Mouse (Mus musculus): ENCODE data around the gene Tmem109. TPM values are rescaled to one million over a fixed set of nuclear protein-coding genes. Genes with fewer than 3 reads are reported as not detected.
A peak's percentile ranks its signal among the peaks of the same experiment; 100 is the strongest.

Tmem109 gene
- polyA plus RNA-seq, 1 experiment = 16.3 TPM

DNA sequence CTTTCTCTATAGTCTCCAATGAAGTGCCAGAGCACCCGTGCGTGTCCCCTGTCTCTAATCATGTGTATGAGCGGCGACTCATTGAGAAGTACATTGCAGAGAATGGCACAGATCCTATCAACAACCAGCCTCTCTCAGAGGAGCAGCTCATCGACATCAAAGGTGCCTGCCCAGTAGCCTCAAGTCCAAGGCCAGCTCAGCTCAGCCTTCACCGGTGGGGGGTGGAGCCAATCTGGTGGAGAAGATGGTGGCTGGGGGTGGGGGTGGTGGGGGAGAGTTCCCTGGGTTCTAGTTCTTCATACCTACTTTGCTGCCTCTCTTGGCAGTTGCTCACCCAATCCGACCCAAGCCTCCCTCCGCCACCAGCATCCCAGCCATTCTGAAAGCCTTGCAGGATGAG lies 15.7 kb upstream of the Tmem109 start:
- Histone ChIP-seq H3K4me3 (ENCODE audit: low read depth, low read length) (no peak overlapping the region), H3K4me1 (ENCODE audit: control insufficient read depth, insufficient read depth, low read length) (no peaks in the 10 kb centered on the region), H3K27me3 (ENCODE audit: control insufficient read depth, insufficient read depth, low read length, poor library complexity, severe bottlenecking) (no peaks in the 10 kb centered on the region), H3K27ac (ENCODE audit: insufficient read depth, low read length) (no peak overlapping the region), H3K36me3 (ENCODE audit: control insufficient read depth, insufficient read depth, low read length, poor library complexity, severe bottlenecking) (peaks cover 49% of the 10 kb centered on the region), H3K9ac (ENCODE audit: low read depth, poor library complexity, severe bottlenecking) (no peak overlapping the region), H3K9me3 (replicated peaks; ENCODE audit: control insufficient read depth, insufficient read depth, low read length, poor library complexity, severe bottlenecking) (no peaks in the 10 kb centered on the region)
- no peak for TF ChIP-seq CTCF (IDR thresholded peaks at IDR 0.05; ENCODE audit: low read depth, low read length)
- TF ChIP-seq EP300 (IDR thresholded peaks at IDR 0.05; ENCODE audit: insufficient read depth, low read depth, low read length) = no peak
- TF ChIP-seq POLR2A (IDR thresholded peaks at IDR 0.05; ENCODE audit: insufficient read depth, low read length) = no peak

DNA sequence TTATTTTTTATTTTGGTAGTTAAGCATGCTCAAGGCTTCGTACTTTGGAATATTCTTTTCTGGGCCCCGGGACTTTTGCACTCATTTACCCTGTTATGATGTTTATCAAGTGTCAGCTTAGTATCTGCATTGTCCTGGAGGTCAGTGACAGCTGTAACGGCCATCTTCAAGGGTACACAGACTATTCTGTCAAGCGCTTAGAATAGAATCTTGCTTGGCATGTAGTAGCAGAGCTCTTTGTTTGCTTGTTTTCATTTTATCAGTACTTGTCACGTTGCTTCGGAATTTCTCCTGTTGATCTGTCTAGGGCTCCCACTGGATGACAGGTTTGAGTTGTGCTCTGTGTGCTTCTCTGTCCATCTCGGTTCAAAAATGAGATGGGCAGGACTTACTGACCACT lies 15.0 kb upstream of the Tmem109 start:
- peak overlapping the region; percentile 78; the same call in 1 of the 2 replicates for H3K9ac ChIP-seq (ENCODE audit: low read depth, poor library complexity, severe bottlenecking)
- H3K36me3 ChIP-seq (ENCODE audit: control insufficient read depth, insufficient read depth, low read length, poor library complexity, severe bottlenecking) = peaks cover 42% of the 10 kb centered on the region
- H3K4me3 ChIP-seq (ENCODE audit: low read depth, low read length) = no peak overlapping the region
- H3K4me1 ChIP-seq (ENCODE audit: control insufficient read depth, insufficient read depth, low read length) = no peaks in the 10 kb centered on the region
- TF ChIP-seq EP300 (IDR thresholded peaks at IDR 0.05; ENCODE audit: insufficient read depth, low read depth, low read length) (no peak), CTCF (IDR thresholded peaks at IDR 0.05; ENCODE audit: low read depth, low read length) (no peak), POLR2A (IDR thresholded peaks at IDR 0.05; ENCODE audit: insufficient read depth, low read length) (no peak)
- H3K27ac ChIP-seq (ENCODE audit: insufficient read depth, low read length) = no peak overlapping the region
- no peaks in the 10 kb centered on the region for H3K9me3 ChIP-seq (replicated peaks; ENCODE audit: control insufficient read depth, insufficient read depth, low read length, poor library complexity, severe bottlenecking)
- no peaks in the 10 kb centered on the region for H3K27me3 ChIP-seq (ENCODE audit: control insufficient read depth, insufficient read depth, low read length, poor library complexity, severe bottlenecking)

DNA sequence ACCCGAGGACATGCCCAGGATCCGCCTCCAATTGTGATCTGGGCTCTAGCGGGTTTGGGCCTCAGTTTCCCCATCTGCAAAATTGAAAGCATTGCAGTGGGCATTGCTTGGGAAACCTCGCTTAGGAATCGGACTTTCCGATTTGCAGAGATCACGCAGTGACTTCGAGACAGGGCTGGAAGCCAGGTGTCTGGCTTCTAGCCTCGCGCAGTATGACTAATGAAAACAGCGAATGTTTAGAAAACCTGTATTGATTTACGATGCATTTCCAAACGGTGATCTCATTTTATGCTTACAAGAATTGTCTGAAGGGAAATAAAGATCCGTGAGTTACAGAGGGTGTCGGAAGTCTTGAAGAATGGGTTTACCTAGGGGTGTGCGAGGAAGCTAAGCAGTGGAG lies 13.9 kb upstream of the Tmem109 start:
- H3K36me3 ChIP-seq (ENCODE audit: control insufficient read depth, insufficient read depth, low read length, poor library complexity, severe bottlenecking) = peaks cover 32% of the 10 kb centered on the region
- H3K27me3 ChIP-seq (ENCODE audit: control insufficient read depth, insufficient read depth, low read length, poor library complexity, severe bottlenecking) = no peaks in the 10 kb centered on the region
- no peak overlapping the region for H3K27ac ChIP-seq (ENCODE audit: insufficient read depth, low read length)
- no peaks in the 10 kb centered on the region for H3K4me1 ChIP-seq (ENCODE audit: control insufficient read depth, insufficient read depth, low read length)
- H3K4me3 ChIP-seq (ENCODE audit: low read depth, low read length) = peak overlapping the region; percentile 96
- no peak for TF ChIP-seq POLR2A (IDR thresholded peaks at IDR 0.05; ENCODE audit: insufficient read depth, low read length)
- TF ChIP-seq CTCF (IDR thresholded peaks at IDR 0.05; ENCODE audit: low read depth, low read length) = no peak
- TF ChIP-seq EP300 (IDR thresholded peaks at IDR 0.05; ENCODE audit: insufficient read depth, low read depth, low read length) = no peak
- peak overlapping the region; percentile 78 for H3K9ac ChIP-seq (ENCODE audit: low read depth, poor library complexity, severe bottlenecking)
- no peaks in the 10 kb centered on the region for H3K9me3 ChIP-seq (replicated peaks; ENCODE audit: control insufficient read depth, insufficient read depth, low read length, poor library complexity, severe bottlenecking)

DNA sequence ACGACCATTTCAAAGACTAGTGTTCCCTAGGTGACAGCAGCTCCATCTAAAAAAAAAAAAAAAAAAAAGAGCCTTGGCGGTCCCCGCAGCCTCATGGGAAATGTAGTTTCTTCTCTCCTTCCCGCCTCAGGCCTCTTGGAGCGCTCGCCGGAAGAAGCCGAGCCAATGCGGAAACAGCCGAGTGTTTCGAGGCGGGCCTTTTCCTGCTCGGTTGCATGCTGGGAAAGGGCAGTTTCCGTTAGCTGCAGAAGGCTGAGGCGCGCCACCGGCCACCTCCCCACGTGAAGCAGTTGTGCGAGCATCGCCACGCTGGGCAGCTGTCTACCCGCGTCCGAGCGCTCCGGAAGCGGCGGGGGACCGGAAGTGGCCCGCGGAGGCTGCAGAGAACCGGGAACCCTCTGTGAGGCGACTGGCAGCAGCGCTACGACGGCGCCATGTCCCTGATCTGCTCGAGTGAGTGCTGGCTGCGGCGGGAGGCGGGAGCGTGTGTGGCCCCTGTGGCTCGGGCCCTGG lies 13.3 kb upstream of the Tmem109 start, which contains the start of gene Prpf19:
Prpf19 (plus strand) TSS at position 216 of the 513 bp plus-strand sequence.
- peak; percentile 41 for TF ChIP-seq POLR2A (IDR thresholded peaks at IDR 0.05; ENCODE audit: insufficient read depth, low read length)
- no peak for TF ChIP-seq EP300 (IDR thresholded peaks at IDR 0.05; ENCODE audit: insufficient read depth, low read depth, low read length)
- H3K9me3 ChIP-seq (replicated peaks; ENCODE audit: control insufficient read depth, insufficient read depth, low read length, poor library complexity, severe bottlenecking) = no peaks in the 10 kb centered on the region

DNA sequence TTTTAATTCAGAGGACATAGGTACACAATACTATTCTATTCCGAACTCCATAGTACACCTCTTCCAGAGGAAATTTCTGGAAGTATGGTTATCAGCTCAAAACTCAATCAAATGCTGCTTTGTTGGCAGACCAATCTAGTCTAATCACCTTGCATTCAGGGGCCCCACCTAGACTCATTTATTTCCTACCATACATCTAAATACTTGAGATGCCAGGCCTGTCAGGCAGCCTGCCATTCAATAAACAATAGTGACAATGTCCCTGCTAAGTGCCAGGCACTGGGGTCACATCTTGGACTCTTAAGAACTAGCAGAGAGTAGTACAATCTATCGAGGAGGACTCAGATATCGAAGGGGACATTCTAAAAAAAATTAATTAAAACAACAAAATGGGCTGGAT lies 10.4 kb upstream of the Tmem109 start:
- Histone ChIP-seq H3K27ac (ENCODE audit: insufficient read depth, low read length) (no peak overlapping the region), H3K36me3 (ENCODE audit: control insufficient read depth, insufficient read depth, low read length, poor library complexity, severe bottlenecking) (no peaks in the 10 kb centered on the region), H3K9me3 (replicated peaks; ENCODE audit: control insufficient read depth, insufficient read depth, low read length, poor library complexity, severe bottlenecking) (no peaks in the 10 kb centered on the region), H3K4me1 (ENCODE audit: control insufficient read depth, insufficient read depth, low read length) (no peaks in the 10 kb centered on the region), H3K9ac (ENCODE audit: low read depth, poor library complexity, severe bottlenecking) (no peak overlapping the region), H3K27me3 (ENCODE audit: control insufficient read depth, insufficient read depth, low read length, poor library complexity, severe bottlenecking) (no peaks in the 10 kb centered on the region), H3K4me3 (ENCODE audit: low read depth, low read length) (no peak overlapping the region)
- TF ChIP-seq EP300 (IDR thresholded peaks at IDR 0.05; ENCODE audit: insufficient read depth, low read depth, low read length) (no peak), CTCF (IDR thresholded peaks at IDR 0.05; ENCODE audit: low read depth, low read length) (no peak), POLR2A (IDR thresholded peaks at IDR 0.05; ENCODE audit: insufficient read depth, low read length) (no peak)

More for the DNA sequence above, 13.3 kb upstream of the Tmem109 start, which contains the start of gene Prpf19:
- Histone ChIP-seq H3K4me3 (ENCODE audit: low read depth, low read length) (peak within 1 kb of the TSS; percentile 96), H3K27me3 (ENCODE audit: control insufficient read depth, insufficient read depth, low read length, poor library complexity, severe bottlenecking) (no peaks in the 10 kb centered on the region), H3K27ac (ENCODE audit: insufficient read depth, low read length) (no peak within 1 kb of the TSS), H3K9ac (ENCODE audit: low read depth, poor library complexity, severe bottlenecking) (peak within 1 kb of the TSS; percentile 78), H3K36me3 (ENCODE audit: control insufficient read depth, insufficient read depth, low read length, poor library complexity, severe bottlenecking) (peaks cover 27% of the 10 kb centered on the region), H3K4me1 (ENCODE audit: control insufficient read depth, insufficient read depth, low read length) (no peaks in the 10 kb centered on the region)

DNA sequence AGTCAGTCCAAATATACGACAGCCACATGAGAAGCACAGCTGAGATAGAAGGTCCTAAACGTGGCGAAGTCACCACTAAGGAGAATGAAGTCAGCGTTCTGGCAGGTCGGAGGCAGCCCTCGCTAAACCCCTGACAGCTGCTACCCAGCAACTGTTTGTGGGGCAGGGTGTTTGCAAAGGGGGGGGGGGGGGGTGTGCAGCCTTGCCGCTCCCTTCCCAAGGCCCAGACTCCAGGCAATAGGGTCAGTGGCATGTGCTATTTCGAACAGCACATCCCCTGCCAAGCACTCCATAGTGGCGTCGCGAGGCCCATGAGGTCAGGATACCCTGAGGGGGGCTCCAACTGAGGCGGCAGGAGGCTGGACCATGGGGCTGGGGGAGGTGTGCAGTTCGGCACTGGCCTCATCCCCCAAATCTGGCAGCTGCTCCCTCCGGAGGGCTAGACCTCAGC lies 801 bp downstream of the Tmem109 start:
- Histone ChIP-seq H3K9me3 (replicated peaks; ENCODE audit: control insufficient read depth, insufficient read depth, low read length, poor library complexity, severe bottlenecking) (no peaks in the 10 kb centered on the region), H3K4me1 (ENCODE audit: control insufficient read depth, insufficient read depth, low read length) (peaks cover 3% of the 10 kb centered on the region), H3K36me3 (ENCODE audit: control insufficient read depth, insufficient read depth, low read length, poor library complexity, severe bottlenecking) (no peaks in the 10 kb centered on the region), H3K27ac (ENCODE audit: insufficient read depth, low read length) (no peak overlapping the region), H3K4me3 (ENCODE audit: low read depth, low read length) (peak overlapping the region; percentile 72), H3K27me3 (ENCODE audit: control insufficient read depth, insufficient read depth, low read length, poor library complexity, severe bottlenecking) (no peaks in the 10 kb centered on the region), H3K9ac (ENCODE audit: low read depth, poor library complexity, severe bottlenecking) (peak overlapping the region; percentile 19)
- no peak for TF ChIP-seq CTCF (IDR thresholded peaks at IDR 0.05; ENCODE audit: low read depth, low read length)
- no peak for TF ChIP-seq POLR2A (IDR thresholded peaks at IDR 0.05; ENCODE audit: insufficient read depth, low read length)
- no peak for TF ChIP-seq EP300 (IDR thresholded peaks at IDR 0.05; ENCODE audit: insufficient read depth, low read depth, low read length)
